Mouse (Mus musculus): Measurements from ENCODE around the gene Ttf1. TPM values are rescaled to one million over a fixed set of nuclear protein-coding genes. Genes with fewer than 3 reads are reported as not detected.

Ttf1 gene
- total RNA-seq, 2 experiments from 2014 or later: 10.4 to 11.7 TPM

GRCm38 (mm10) chr2:29039741-29040140 is 20.3 kb upstream of the Ttf1 start:
- DNase-seq (ENCODE audit: extremely low spot score in 1 of 2, low spot score in 2 of 2): no peak
- intact Hi-C loops (cut with DNase I): no loop called here
- no peak for TF ChIP-seq CTCF (IDR thresholded peaks at IDR 0.05)
- Histone ChIP-seq H3K4me3 (no peak overlapping the region), H3K27ac (no peak overlapping the region)

DNA sequence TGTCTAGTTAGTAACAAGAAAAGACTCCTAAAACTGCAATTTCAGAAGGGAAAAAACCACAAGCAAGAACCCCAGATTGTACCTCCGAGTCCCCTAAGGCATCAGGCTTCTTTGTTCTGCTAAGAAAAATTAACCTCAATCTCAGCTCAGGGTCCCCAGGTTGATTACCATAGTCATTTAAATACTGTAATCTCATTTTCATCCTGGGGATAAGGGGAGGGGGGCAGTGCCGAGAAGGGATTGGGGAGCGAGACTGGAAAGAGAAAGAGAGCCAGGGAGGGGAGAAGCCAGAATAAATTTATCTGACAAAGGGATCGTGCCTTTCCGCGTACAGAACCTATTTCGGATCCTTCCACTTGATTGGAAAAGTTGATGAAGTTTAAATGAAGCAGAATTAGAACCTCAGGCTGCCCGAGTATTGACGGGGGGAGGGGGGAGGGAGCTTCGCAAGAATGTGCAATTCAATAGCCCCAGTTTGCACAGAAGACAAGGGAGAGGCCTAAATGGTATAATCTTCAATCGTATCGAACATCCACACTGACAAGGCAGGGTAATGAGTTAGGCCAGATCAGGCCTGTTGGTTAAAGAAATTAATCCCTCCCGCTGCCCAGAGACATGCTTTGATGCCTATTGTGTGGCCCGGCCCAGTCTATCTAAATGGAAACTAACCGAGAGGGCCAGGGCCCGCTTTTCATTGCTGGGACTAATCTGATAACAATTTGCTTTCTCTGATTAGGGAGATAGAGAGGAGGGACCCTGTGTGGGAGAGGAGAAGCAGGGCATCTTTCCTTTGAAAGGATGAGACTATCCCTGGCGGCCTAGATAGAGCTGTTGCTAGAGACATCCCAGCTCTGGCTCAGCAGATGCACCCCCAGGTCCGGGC is 19.2 kb upstream of the Ttf1 start:
- TF ChIP-seq CTCF (IDR thresholded peaks at IDR 0.05): no peak
- intact Hi-C loops (cut with DNase I): no loop called here
- Histone ChIP-seq H3K4me3 (no peak overlapping the region), H3K27ac (no peak overlapping the region)
- DNase-seq (ENCODE audit: extremely low spot score in 1 of 2, low spot score in 2 of 2): no peak

GRCm38 (mm10) chr2:29041477-29041768 is 18.6 kb upstream of the Ttf1 start:
- TF ChIP-seq CTCF (IDR thresholded peaks at IDR 0.05): no peak
- intact Hi-C loops (cut with DNase I): no loop called here
- no peak for DNase-seq (ENCODE audit: extremely low spot score in 1 of 2, low spot score in 2 of 2)
- Histone ChIP-seq H3K4me3 (no peak overlapping the region), H3K27ac (no peak overlapping the region)

DNA sequence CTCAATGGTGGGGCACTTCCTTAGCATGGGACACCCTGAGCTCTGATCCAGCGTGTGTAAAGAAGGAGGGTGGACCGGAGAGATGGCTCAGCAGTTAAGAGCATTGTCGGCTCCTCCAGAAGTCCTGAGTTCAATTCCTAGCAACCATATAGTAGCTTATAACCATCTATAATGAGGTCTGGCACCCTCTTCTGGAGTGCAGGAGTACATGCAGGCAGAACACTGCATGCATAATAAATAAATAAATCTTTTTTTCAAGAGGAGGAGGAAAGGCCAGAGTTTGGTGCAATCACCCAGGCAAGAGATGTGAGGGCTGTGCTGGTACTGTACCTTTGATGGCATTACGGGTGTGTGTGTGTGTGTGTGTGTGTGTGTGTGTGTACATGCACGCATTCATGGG is 17.9 kb upstream of the Ttf1 start:
- no peak for DNase-seq (ENCODE audit: extremely low spot score in 1 of 2, low spot score in 2 of 2)
- peak; percentile 28; the same call in 1 of the 2 replicates for TF ChIP-seq CTCF (IDR thresholded peaks at IDR 0.05)
- Histone ChIP-seq H3K27ac (no peak overlapping the region), H3K4me3 (no peak overlapping the region)
- intact Hi-C loops (cut with DNase I): no loop called here

GRCm38 (mm10) chr2:29046151-29046550 is 13.9 kb upstream of the Ttf1 start:
- Histone ChIP-seq H3K4me3 (no peak overlapping the region), H3K27ac (no peak overlapping the region)
- DNase-seq (ENCODE audit: extremely low spot score in 1 of 2, low spot score in 2 of 2): no peak
- no peak for TF ChIP-seq CTCF (IDR thresholded peaks at IDR 0.05)
- intact Hi-C loops (cut with DNase I): no loop called here

GRCm38 (mm10) chr2:29051932-29052331 is 8.1 kb upstream of the Ttf1 start:
- DNase-seq (ENCODE audit: extremely low spot score in 1 of 2, low spot score in 2 of 2): no peak
- Histone ChIP-seq H3K4me3 (no peak overlapping the region), H3K27ac (no peak overlapping the region)
- intact Hi-C loops (cut with DNase I): loop anchor here (5.0 to 10.0 kb wide), 2 partner anchors 75 to 467 kb away; partner anchors contain the start of gene Gtf3c5
- TF ChIP-seq CTCF (IDR thresholded peaks at IDR 0.05): no peak

DNA sequence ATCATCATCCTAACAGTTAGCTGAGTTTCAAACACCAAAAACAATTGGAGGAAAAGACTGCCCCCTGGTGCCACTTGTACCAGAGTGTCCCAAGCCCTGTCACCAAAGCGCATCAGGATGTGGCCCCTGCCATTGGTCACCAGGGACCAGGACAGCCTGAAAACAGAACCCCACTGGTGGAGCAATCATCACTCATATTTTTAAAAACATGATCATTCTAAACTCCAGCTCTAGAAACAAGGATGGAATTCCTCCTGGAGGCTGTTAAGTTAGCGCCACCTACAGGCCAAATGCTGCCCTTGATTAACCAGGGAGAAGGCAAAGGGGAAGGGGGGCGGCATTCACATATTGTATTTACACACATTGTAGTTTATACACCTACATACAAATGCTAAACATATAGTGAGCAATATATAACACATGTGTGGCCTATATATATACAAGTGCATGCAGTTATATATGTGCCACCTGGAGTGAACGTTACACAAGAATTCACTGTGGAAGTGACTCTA is 7.1 kb upstream of the Ttf1 start:
- intact Hi-C loops (cut with DNase I): loop anchor here (1.0 to 10.0 kb wide), 4 partner anchors 76 to 468 kb away; partner anchors contain the start of gene Gtf3c5
- H3K4me3 ChIP-seq: no peak overlapping the region
- no peak overlapping the region for H3K27ac ChIP-seq
- peak; percentile 36 to 42 for DNase-seq (ENCODE audit: extremely low spot score in 1 of 2, low spot score in 2 of 2)
- peak; percentile 74 for TF ChIP-seq CTCF (IDR thresholded peaks at IDR 0.05)

DNA sequence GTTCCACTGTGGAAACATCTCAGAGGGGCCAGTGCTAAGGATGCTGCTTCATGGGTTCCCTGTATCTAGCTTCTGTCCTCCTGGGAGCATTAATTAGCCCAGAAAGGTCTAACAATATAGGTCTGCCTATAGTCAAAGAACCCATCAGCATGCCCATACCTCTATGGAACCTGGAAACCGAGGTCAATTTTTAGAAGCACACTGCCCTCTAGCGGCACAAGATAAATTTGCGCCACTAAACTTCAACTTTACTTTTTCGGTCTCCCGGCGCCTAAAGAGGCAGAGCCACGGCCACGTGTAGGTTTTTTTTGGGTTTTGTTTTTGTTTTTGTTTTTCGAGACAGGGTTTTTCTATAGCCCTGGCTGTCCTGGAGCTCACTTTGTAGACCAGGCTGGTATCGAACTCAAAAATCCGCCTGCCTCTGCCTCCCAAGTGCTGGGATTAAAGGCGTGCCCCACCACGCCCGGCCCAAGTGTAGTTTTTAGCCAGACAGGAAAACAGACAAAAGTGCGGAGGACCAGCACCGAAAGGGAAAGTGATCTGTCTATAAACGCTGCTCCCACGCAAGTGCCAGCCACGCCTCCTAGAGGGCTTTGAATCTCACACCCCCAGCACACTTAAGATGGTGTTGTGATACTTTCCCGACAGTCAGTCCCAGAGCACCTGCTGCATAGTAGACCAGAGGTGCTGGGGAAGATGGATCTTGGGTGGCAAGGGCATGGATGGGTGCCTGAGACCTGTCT is 6.1 kb upstream of the Ttf1 start:
- intact Hi-C loops (cut with DNase I): loop anchor here (1.0 to 10.0 kb wide), 4 partner anchors 77 to 469 kb away; partner anchors contain the start of gene Gtf3c5
- peak; percentile 60 to 64 for DNase-seq (ENCODE audit: extremely low spot score in 1 of 2, low spot score in 2 of 2)
- Histone ChIP-seq H3K4me3 (no peak overlapping the region), H3K27ac (no peak overlapping the region)
- TF ChIP-seq CTCF (IDR thresholded peaks at IDR 0.05): peak; percentile 79

DNA sequence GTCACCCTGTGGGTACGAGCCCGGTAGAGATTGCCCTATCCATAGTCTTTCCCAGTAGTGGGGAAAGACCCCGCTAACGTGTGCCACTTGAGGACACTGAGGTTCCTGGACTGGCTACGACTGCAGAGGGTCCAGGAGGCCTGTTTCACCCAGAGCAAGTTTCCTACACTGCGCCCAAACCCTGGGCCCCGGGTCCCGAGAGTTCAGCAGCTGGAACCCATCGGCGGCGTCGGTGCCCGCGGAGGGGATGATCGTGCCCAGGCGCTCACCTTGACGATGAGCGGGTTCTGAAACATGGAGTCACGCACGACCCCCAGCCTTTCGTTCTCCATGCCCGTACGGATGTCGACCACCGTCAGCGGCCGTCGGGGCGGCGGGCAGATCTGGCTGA is 5.5 kb upstream of the Ttf1 start:
- intact Hi-C loops (cut with DNase I): loop anchor here (5.0 to 10.0 kb wide), 2 partner anchors 77 to 470 kb away; partner anchors contain the start of gene Gtf3c5
- TF ChIP-seq CTCF (IDR thresholded peaks at IDR 0.05): no peak
- Histone ChIP-seq H3K4me3 (peak overlapping the region; percentile 39), H3K27ac (no peak overlapping the region)
- DNase-seq (ENCODE audit: extremely low spot score in 1 of 2, low spot score in 2 of 2): no peak

- intact Hi-C loops (cut with DNase I): loop anchor here (5.0 to 10.0 kb wide), 2 partner anchors 78 to 470 kb away; partner anchors contain the start of gene Gtf3c5
- peak; percentile 34 to 40 for DNase-seq (ENCODE audit: extremely low spot score in 1 of 2, low spot score in 2 of 2)
- TF ChIP-seq CTCF (IDR thresholded peaks at IDR 0.05): no peak
- H3K27ac ChIP-seq: no peak within 1 kb of the TSS
- peak within 1 kb of the TSS; percentile 39 for H3K4me3 ChIP-seq
Observed at GRCm38 (mm10) chr2:29054991-29055390, 5.1 kb upstream of the Ttf1 start, which contains the start of gene Cfap77. Gene Cfap77 (minus strand): TSS chr2:29055066.

GRCm38 (mm10) chr2:29065796-29066195 is 5.7 kb downstream of the Ttf1 start:
- no peak for TF ChIP-seq CTCF (IDR thresholded peaks at IDR 0.05)
- Histone ChIP-seq H3K27ac (no peak overlapping the region), H3K4me3 (no peak overlapping the region)
- DNase-seq (ENCODE audit: extremely low spot score in 1 of 2, low spot score in 2 of 2): no peak
- intact Hi-C loops (cut with DNase I): no loop called here

- intact Hi-C loops (cut with DNase I): no loop called here
- Histone ChIP-seq H3K4me3 (no peak overlapping the region), H3K27ac (no peak overlapping the region)
- DNase-seq (ENCODE audit: extremely low spot score in 1 of 2, low spot score in 2 of 2): no peak
- peak; percentile 51 for TF ChIP-seq CTCF (IDR thresholded peaks at IDR 0.05)
Observed at GRCm38 (mm10) chr2:29066410-29066809, 6.3 kb downstream of the Ttf1 start.
